In genomic region chr2:129181509-129181908, GRCm38 (mm10) we compare ENCODE assay signal across 17 mouse cellular contexts. TPM values are rescaled to one million over a fixed set of nuclear protein-coding genes. Genes with fewer than 3 reads are reported as not detected.
DNase-seq lines count a peak whose midpoint lies in the region; ATAC-seq and TF ChIP-seq lines count a peak whose summit lies in the region.
"Had no signal": no experiment of that assay in that cellular context is flagged by ENCODE, and none has a peak within 500 bp of the region (broad histone marks: within the 10 kb centered on the region; RNA-seq: fewer than 3 reads in every experiment).

No protein-coding gene starts in this region.

- no peaks in the 10 kb centered on the region for H3K36me3 ChIP-seq in liver, adult 2 months (ENCODE audit: control insufficient read depth, insufficient read depth, low read length)
- H3K36me3 ChIP-seq in liver, embryonic 11.5 days (ENCODE audit: control insufficient read depth, insufficient read depth, low read length), result no peaks in the 10 kb centered on the region
- H3K36me3 ChIP-seq in E14TG2a.4 (ENCODE audit: insufficient read depth, low read length), result no peaks in the 10 kb centered on the region
- H3K36me3 ChIP-seq: embryonic facial prominence, embryonic 15.5 days; forebrain, embryonic 10.5 days; hindbrain, embryonic 12.5 days; midbrain, embryonic 13.5 days had no signal

- no peak overlapping the region for H3K4me2 ChIP-seq in liver, embryonic 11.5 days
- H3K4me2 ChIP-seq: embryonic facial prominence, embryonic 15.5 days; hindbrain, embryonic 12.5 days; midbrain, embryonic 13.5 days had no signal

- no peak overlapping the region for H3K9ac ChIP-seq in liver, adult 2 months (ENCODE audit: low read depth, low read length)
- H3K9ac ChIP-seq in liver, embryonic 11.5 days (ENCODE audit: low read depth, low read length), result no peak overlapping the region
- H3K9ac ChIP-seq: embryonic facial prominence, embryonic 15.5 days; hindbrain, embryonic 12.5 days; midbrain, embryonic 13.5 days had no signal

- 0 out of 2 replicates have a peak, but pooled peaks have one; percentile 1 for TF ChIP-seq CTCF in liver, adult 2 months (IDR thresholded peaks at IDR 0.05; ENCODE audit: low read depth, low read length)
- peak; percentile 77 for TF ChIP-seq CTCF in E14TG2a.4 (conservative IDR thresholded peaks at IDR 0.05; ENCODE audit: low read length)

- H3K79me2 ChIP-seq in liver, adult 2 months (ENCODE audit: control insufficient read depth, insufficient read depth, low read length), result no peaks in the 10 kb centered on the region

- no peak overlapping the region for H3K27ac ChIP-seq in liver, adult 2 months (replicated peaks; ENCODE audit: insufficient read depth, low read depth, low read length)
- H3K27ac ChIP-seq in liver, embryonic 11.5 days (ENCODE audit: low read depth, low read length), result no peak overlapping the region
- H3K27ac ChIP-seq: embryonic facial prominence, embryonic 15.5 days; forebrain, embryonic 10.5 days; hindbrain, embryonic 12.5 days; midbrain, embryonic 13.5 days had no signal

- H3K9me3 ChIP-seq in liver, embryonic 11.5 days (ENCODE audit: control insufficient read depth, low read length), result no peaks in the 10 kb centered on the region
- no peaks in the 10 kb centered on the region for H3K9me3 ChIP-seq in E14TG2a.4 (ENCODE audit: low read length)
- H3K9me3 ChIP-seq: embryonic facial prominence, embryonic 15.5 days; forebrain, embryonic 10.5 days; hindbrain, embryonic 12.5 days; midbrain, embryonic 13.5 days had no signal

- no peaks in the 10 kb centered on the region; the same call in 1 of the 2 replicates for H3K4me1 ChIP-seq in liver, adult 2 months (ENCODE audit: control insufficient read depth, insufficient read depth, low read length)
- peaks cover 3% of the 10 kb centered on the region for H3K4me1 ChIP-seq in liver, embryonic 11.5 days (replicated peaks; ENCODE audit: control insufficient read depth, insufficient read depth, low read length)
- peaks cover 89% of the 10 kb centered on the region for H3K4me1 ChIP-seq in E14TG2a.4 (replicated peaks; ENCODE audit: low read depth, low read length)

- H3K4me3 ChIP-seq in liver, adult 2 months (ENCODE audit: insufficient read depth, low read depth, low read length), result no peak overlapping the region
- H3K4me3 ChIP-seq in liver, embryonic 11.5 days (ENCODE audit: low read depth, low read length), result no peak overlapping the region
- H3K4me3 ChIP-seq in E14TG2a.4 (replicated peaks; ENCODE audit: low read length), result no peak overlapping the region
- H3K4me3 ChIP-seq: embryonic facial prominence, embryonic 15.5 days; forebrain, embryonic 10.5 days; hindbrain, embryonic 12.5 days; midbrain, embryonic 13.5 days had no signal

- 87% methylated on average over 5 of the region's 5 CpGs for WGBS in liver, adult 2 months
- 65% methylated on average over 5 of the region's 5 CpGs for WGBS in liver, embryonic 11.5 days

- TF ChIP-seq POLR2A in liver, adult 2 months (IDR thresholded peaks at IDR 0.05; ENCODE audit: extremely low read depth, insufficient read depth, low read length), result no peak

- ATAC-seq in liver, embryonic 11.5 days (replicated peaks; ENCODE audit: low FRiP score), result no peak
- ATAC-seq: activated CD4-positive, CD25-positive, alpha-beta regulatory T cell, adult 4 months; midbrain, embryonic 13.5 days had no signal

- H3K27me3 ChIP-seq in liver, adult 2 months (ENCODE audit: control insufficient read depth, insufficient read depth, low read length), result no peaks in the 10 kb centered on the region
- no peaks in the 10 kb centered on the region for H3K27me3 ChIP-seq in liver, embryonic 11.5 days (replicated peaks; ENCODE audit: control insufficient read depth, insufficient read depth, low read length)
- H3K27me3 ChIP-seq in E14TG2a.4 (ENCODE audit: insufficient read depth, low read length), result no peaks in the 10 kb centered on the region
- H3K27me3 ChIP-seq: embryonic facial prominence, embryonic 15.5 days; hindbrain, embryonic 12.5 days; midbrain, embryonic 13.5 days had no signal

- DNase-seq in liver, adult 2 months (ENCODE audit: extremely low read depth, low read depth, low spot score), result no peak
- no peak for DNase-seq in liver, embryonic 11.5 days (ENCODE audit: low spot score)
- peak; percentile 57 for DNase-seq in CD4-positive helper T cell, adult 2 months (ENCODE audit: low read depth, low spot score)
- peak; percentile 81 for DNase-seq in ZHBTc4 (ENCODE audit: low read depth, low spot score)
- DNase-seq in Muller cell, postnatal 12 days (ENCODE audit: inconsistent ontology term), result no peak
- DNase-seq in right cerebral cortex, postnatal 36 days (ENCODE audit: low spot score in 2 of 2), result no peak
- DNase-seq: adrenal gland, postnatal 36 days; cerebellum, adult 9-11 months; gastrocnemius, postnatal 10 days; lung, adult 18-20 months; lung, postnatal 4 days had no signal

RNA-seq across cellular contexts. Expression of gene Slc20a1, which starts 17.1 kb away (rescaled TPM):
- total RNA-seq in liver, adult 2 months (2014; rRNA removed), result 24.9 and 36.0 TPM in 2 replicates
- 7.8 and 9.4 TPM in 2 replicates for polyA plus RNA-seq in liver, adult 2 months (2012; rRNA removed)
- polyA plus RNA-seq in liver, embryonic 11.5 days (2014; fragmentation: Nextera tagmentation; extraction: Ambion mirVana), result 69.5 and 71.8 TPM in 2 replicates

RNA-seq across cellular contexts. Expression of gene Chchd5, which starts 52.0 kb away (rescaled TPM):
- total RNA-seq in liver, adult 2 months (2014; rRNA removed), result 9.9 and 10.1 TPM in 2 replicates
- polyA plus RNA-seq in liver, adult 2 months (2012; rRNA removed), result 41.2 and 60.2 TPM in 2 replicates
- 18.6 and 19.5 TPM in 2 replicates for polyA plus RNA-seq in liver, embryonic 11.5 days (2014; fragmentation: Nextera tagmentation; extraction: Ambion mirVana)

Comparison
In these comparisons a context has a peak if more than half of its experiments do, and no peak if none do; other contexts are left out.
1. DNase-seq: peak in CD4-positive helper T cell, adult 2 months (single experiment) and ZHBTc4 (single experiment); none in liver, adult 2 months (single experiment), liver, embryonic 11.5 days (single experiment), Muller cell, postnatal 12 days (single experiment) and right cerebral cortex, postnatal 36 days (0 of 2).